Mouse (Mus musculus) hindbrain, embryonic 11.5 days (tissue): ENCODE measurements around the gene Rxylt1. TPM values are rescaled to one million over a fixed set of nuclear protein-coding genes. Genes with fewer than 3 reads are reported as not detected.

Source experiments
- ATAC-seq: fragments of 200-750 bp; cut with Nextera tagmentation; 2 replicates; pipeline ENCODE4 v1.8.0; 2017; ENCODE audit warnings: mild to moderate bottlenecking, moderate TSS enrichment, moderate library complexity; ENCODE audit not compliant: low FRiP score
- DNase-seq: peaks from one replicate; pipeline ENCODE4 v3.0.0-alpha.2; 2015; ENCODE audit warnings: low spot score
- H3K27ac ChIP-seq: fragments of 300-500 bp; sonication (generic); 2 replicates; pipeline ENCODE4 v1.5.1; 2014; ENCODE audit warnings: mild to moderate bottlenecking, low read depth, low read length
- H3K27me3 ChIP-seq: fragments of 300-500 bp; sonication (generic); 2 replicates; pipeline ENCODE4 v1.6.1; 2014; ENCODE audit warnings: mild to moderate bottlenecking, low read length, moderate library complexity, mixed read lengths; ENCODE audit not compliant: control insufficient read depth, insufficient read depth
- H3K36me3 ChIP-seq: fragments of 300-500 bp; sonication (generic); 2 replicates; pipeline ENCODE4 v1.6.1; 2014; ENCODE audit warnings: mild to moderate bottlenecking, low read length, moderate library complexity, mixed read lengths; ENCODE audit not compliant: control insufficient read depth, insufficient read depth
- H3K4me1 ChIP-seq: fragments of 300-500 bp; sonication (generic); replicated peaks from 2 replicates; pipeline ENCODE4 v1.6.1; 2014; ENCODE audit warnings: low read length, mixed read lengths; ENCODE audit not compliant: control insufficient read depth, insufficient read depth
- H3K4me2 ChIP-seq: fragments of 300-500 bp; sonication (generic); replicated peaks from 2 replicates; pipeline ENCODE4 v1.6.1; 2014; ENCODE audit warnings: mild to moderate bottlenecking, low read depth, low read length
- H3K4me3 ChIP-seq: fragments of 300-500 bp; sonication (generic); 2 replicates; pipeline ENCODE4 v1.5.1; 2014; ENCODE audit warnings: low read depth, low read length
- H3K9ac ChIP-seq: fragments of 300-500 bp; sonication (generic); 2 replicates; pipeline ENCODE4 v1.6.1; 2014; ENCODE audit warnings: low read depth, low read length
- H3K9me3 ChIP-seq: fragments of 300-500 bp; sonication (generic); 2 replicates; pipeline ENCODE4 v1.6.1; 2016; ENCODE audit warnings: low read length; ENCODE audit not compliant: control insufficient read depth
- WGBS: fragments of 180-500 bp; shearing (Covaris S2); extraction: QIAGEN DNeasy Blood & Tissue Kit; methylation state at CpG from one replicate; pipeline ENCODE4 v1.1.7; 2014; 5-methylcytosine and 5-hydroxymethylcytosine counted together
- polyA plus RNA-seq: library from polyadenylated mRNA; unstranded; fragments of >200 nt; fragmentation: Nextera tagmentation; extraction: Ambion mirVana; gene quantifications from 2 replicates; pipeline ENCODE4 v1.2.1, GENCODE M21; 2014

Rxylt1 gene
- 42.5 and 43.1 TPM in 2 replicates for polyA plus RNA-seq

DNA sequence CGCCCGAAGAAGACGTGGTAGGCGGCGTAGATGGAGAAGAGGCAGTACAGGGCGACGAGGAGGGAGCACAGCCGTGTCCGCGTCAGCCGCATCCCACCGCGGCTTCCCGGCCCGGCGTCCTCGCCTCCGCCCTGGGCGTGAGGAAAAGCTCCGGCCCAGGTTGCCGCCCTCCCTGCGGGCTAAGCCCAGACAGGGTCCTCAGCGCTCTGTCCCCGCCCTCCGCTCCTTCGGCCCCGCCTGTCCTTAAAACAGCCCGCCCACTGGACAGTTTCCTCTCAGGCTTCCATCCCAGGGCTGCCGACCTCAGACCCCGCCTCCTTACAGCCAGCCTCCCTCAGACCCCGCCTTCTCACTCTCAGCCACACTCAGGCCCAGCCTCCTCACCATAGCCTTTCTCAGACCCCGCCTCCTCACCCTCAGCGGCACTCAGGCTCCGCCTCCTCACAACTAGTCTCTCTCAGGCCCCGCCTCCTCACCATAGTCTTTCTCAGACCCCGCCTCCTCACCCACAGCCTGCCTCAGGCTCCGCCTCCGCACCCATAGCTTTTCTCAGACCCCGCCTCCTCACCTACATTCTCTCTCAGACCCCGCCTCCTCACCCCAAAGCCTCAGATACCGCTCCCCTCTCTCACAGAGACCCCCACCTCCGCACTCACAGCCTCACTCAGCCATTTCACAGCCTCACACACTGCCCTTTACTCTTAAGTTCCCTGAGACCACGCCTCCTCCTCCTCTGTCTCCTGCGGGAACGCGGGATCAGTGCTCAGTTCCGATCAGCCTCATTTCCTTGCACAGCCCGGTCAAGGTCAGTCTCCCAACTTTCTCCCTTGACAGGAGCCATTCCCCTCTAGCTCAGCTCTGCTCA, at the start of gene Rxylt1:
Rxylt1 (minus strand) TSS at position 392 of the 865 bp plus-strand sequence.
- no peaks in the 10 kb centered on the region for H3K9me3 ChIP-seq
- peak within 1 kb of the TSS; percentile 75 for H3K4me3 ChIP-seq
- peak within 1 kb of the TSS; percentile 82 for H3K27ac ChIP-seq
- H3K9ac ChIP-seq: peak within 1 kb of the TSS; percentile 85
- H3K4me2 ChIP-seq: peak within 1 kb of the TSS; percentile 91
- H3K36me3 ChIP-seq: no peaks in the 10 kb centered on the region
- ATAC-seq (peak; percentile 98), DNase-seq (peak; percentile 95)
- no peaks in the 10 kb centered on the region for H3K4me1 ChIP-seq
- no peaks in the 10 kb centered on the region for H3K27me3 ChIP-seq
- WGBS: 2% methylated on average over 43 of the region's 48 CpGs

GRCm38 (mm10) chr10:122121290-122121970, 24.3 kb upstream of the Rxylt1 start:
- 82% methylated on average over 21 of the region's 21 CpGs for WGBS
- H3K4me3 ChIP-seq: no peak overlapping the region
- H3K9me3 ChIP-seq: no peaks in the 10 kb centered on the region
- peaks cover 3% of the 10 kb centered on the region; the same call in 1 of the 2 replicates for H3K4me1 ChIP-seq
- ATAC-seq: peak; percentile 45; the same call in 1 of the 2 replicates
- no peaks in the 10 kb centered on the region for H3K27me3 ChIP-seq
- peak overlapping the region; percentile 26 for H3K4me2 ChIP-seq
- DNase-seq: no peak
- H3K27ac ChIP-seq: no peak overlapping the region
- no peak overlapping the region for H3K9ac ChIP-seq
- H3K36me3 ChIP-seq: no peaks in the 10 kb centered on the region

GRCm38 (mm10) chr10:122120500-122121289, 23.5 kb upstream of the Rxylt1 start:
- no peak overlapping the region for H3K27ac ChIP-seq
- no peak overlapping the region for H3K9ac ChIP-seq
- DNase-seq (peak; percentile 34), ATAC-seq (peak; percentile 45; the same call in 1 of the 2 replicates)
- no peaks in the 10 kb centered on the region for H3K27me3 ChIP-seq
- 47% methylated on average over 16 of the region's 16 CpGs for WGBS
- H3K4me1 ChIP-seq: peaks cover 3% of the 10 kb centered on the region; the same call in 1 of the 2 replicates
- peak overlapping the region; percentile 26 for H3K4me2 ChIP-seq
- no peak overlapping the region for H3K4me3 ChIP-seq
- no peaks in the 10 kb centered on the region for H3K36me3 ChIP-seq
- H3K9me3 ChIP-seq: no peaks in the 10 kb centered on the region

DNA sequence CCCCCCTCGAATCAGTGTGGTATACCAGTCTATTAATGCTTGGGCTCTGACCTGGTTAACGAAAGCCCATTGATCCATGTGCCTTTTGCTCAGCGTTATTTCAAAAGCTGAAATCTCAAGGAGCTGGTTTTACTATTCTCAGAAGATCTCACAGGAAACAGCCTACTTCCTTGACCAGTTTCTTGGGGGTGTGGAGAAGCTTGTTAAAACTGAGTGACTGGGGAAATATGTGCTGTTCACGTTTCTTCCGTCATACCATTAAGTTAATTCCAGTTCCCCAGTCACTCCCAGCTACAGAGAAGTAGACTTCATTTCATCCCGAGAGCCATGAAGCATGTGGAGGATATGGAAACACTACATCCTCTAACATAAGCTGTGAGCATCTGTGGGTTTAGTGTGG, 22.3 kb upstream of the Rxylt1 start:
- Histone ChIP-seq H3K27me3 (no peaks in the 10 kb centered on the region), H3K36me3 (no peaks in the 10 kb centered on the region), H3K9me3 (no peaks in the 10 kb centered on the region), H3K27ac (no peak overlapping the region), H3K4me3 (no peak overlapping the region), H3K4me1 (peaks cover 3% of the 10 kb centered on the region; the same call in 1 of the 2 replicates), H3K9ac (no peak overlapping the region), H3K4me2 (no peak overlapping the region)
- 82% methylated on average over 6 of the region's 6 CpGs for WGBS
- ATAC-seq (no peak), DNase-seq (no peak)

GRCm38 (mm10) chr10:122116636-122117035, 19.5 kb upstream of the Rxylt1 start:
- ATAC-seq: no peak
- no peak overlapping the region for H3K4me3 ChIP-seq
- 93% methylated on average over 11 of the region's 11 CpGs for WGBS
- no peaks in the 10 kb centered on the region for H3K36me3 ChIP-seq
- H3K9me3 ChIP-seq: no peaks in the 10 kb centered on the region
- H3K27me3 ChIP-seq: no peaks in the 10 kb centered on the region
- H3K4me1 ChIP-seq: peaks cover 3% of the 10 kb centered on the region; the same call in 1 of the 2 replicates
- H3K27ac ChIP-seq: no peak overlapping the region
- H3K4me2 ChIP-seq: no peak overlapping the region
- no peak overlapping the region for H3K9ac ChIP-seq
- DNase-seq: no peak

DNA sequence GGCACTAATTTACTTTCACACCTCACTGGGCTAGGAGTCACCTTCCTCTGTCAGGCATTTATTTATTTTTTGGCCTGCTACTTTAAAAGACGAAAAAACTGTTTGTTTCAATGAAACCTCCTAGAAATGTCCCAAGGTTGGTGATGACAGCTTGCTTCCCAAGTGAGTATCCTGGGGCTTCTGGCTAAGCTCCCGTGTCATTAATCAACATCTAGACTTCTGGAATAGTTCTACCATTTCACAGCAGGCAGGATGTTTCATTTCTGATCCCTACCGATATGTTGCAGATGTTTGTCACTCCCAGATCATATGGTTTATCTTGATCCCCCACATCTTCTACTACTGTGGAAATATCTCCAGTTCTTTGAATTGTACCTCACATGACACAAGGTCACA, 9.5 kb upstream of the Rxylt1 start:
- Histone ChIP-seq H3K4me3 (no peak overlapping the region), H3K9me3 (no peaks in the 10 kb centered on the region), H3K4me2 (no peak overlapping the region), H3K9ac (no peak overlapping the region), H3K27me3 (no peaks in the 10 kb centered on the region), H3K4me1 (0 out of 2 replicates have a peak, but pooled peaks cover 2% of the 10 kb centered on the region), H3K27ac (no peak overlapping the region), H3K36me3 (no peaks in the 10 kb centered on the region)
- 66% methylated on average over 3 of the region's 3 CpGs for WGBS
- ATAC-seq: no peak
- no peak for DNase-seq

GRCm38 (mm10) chr10:122105889-122106632, 8.9 kb upstream of the Rxylt1 start:
- H3K9me3 ChIP-seq: no peaks in the 10 kb centered on the region
- ATAC-seq (peak; percentile 17; the same call in 1 of the 2 replicates), DNase-seq (no peak)
- H3K27me3 ChIP-seq: no peaks in the 10 kb centered on the region
- WGBS: 68% methylated on average over 10 of the region's 10 CpGs
- H3K4me3 ChIP-seq: no peak overlapping the region
- H3K36me3 ChIP-seq: no peaks in the 10 kb centered on the region
- H3K4me1 ChIP-seq: 0 out of 2 replicates have a peak, but pooled peaks cover 2% of the 10 kb centered on the region
- 0 out of 2 replicates have a peak overlapping the region, but pooled peaks have one; percentile 15 for H3K9ac ChIP-seq
- H3K4me2 ChIP-seq: no peak overlapping the region
- H3K27ac ChIP-seq: no peak overlapping the region
